Mouse (Mus musculus) heart, adult 8-10 months (tissue): ENCODE measurements around the gene Tesc. TPM values are rescaled to one million over a fixed set of nuclear protein-coding genes. Genes with fewer than 3 reads are reported as not detected.
A peak's percentile ranks its signal among the peaks of the same experiment; 100 is the strongest.

ENCODE experiments used
- DNase-seq: peaks from one replicate; pipeline ENCODE4 v3.0.0; 2022; ENCODE audit warnings: low spot score
- total RNA-seq, 4 experiments: library from RNA; stranded (reverse); gene quantifications; 2 replicates each; pipeline ENCODE4 v1.2.4; 2022

Tesc gene
- total RNA-seq, 4 experiments from 2014 or later, result 204 to 264 (median 228) TPM

- no peak for DNase-seq
Observed at GRCm38 (mm10) chr5:118043761-118044160, 16.2 kb downstream of the Tesc start.

GRCm38 (mm10) chr5:118044907-118045306, 17.4 kb downstream of the Tesc start:
- DNase-seq, result no peak

DNA sequence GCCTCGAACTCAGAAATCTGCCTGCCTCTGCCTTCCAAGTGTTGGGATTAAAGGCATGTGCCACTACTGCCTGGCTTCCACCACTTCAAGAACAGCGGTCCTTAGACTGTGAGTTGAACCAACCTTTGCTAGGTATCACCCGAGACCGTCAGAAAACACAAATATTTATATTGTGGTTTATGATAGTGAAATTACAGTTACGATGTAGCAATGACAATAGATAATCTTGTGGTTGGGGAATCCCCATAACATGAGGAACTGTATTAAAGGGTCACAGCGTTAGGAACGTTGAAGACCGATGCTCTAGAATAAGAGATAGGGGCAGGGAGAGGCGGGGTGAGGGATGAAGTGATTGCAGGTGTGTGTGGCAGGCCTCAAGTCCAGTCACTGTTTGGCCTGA, 17.8 kb downstream of the Tesc start:
- DNase-seq, result no peak

- no peak for DNase-seq
Observed at GRCm38 (mm10) chr5:118047091-118047757, 19.7 kb downstream of the Tesc start.

GRCm38 (mm10) chr5:118048412-118048811, 20.9 kb downstream of the Tesc start:
- DNase-seq, result no peak

GRCm38 (mm10) chr5:118048928-118049327, 21.4 kb downstream of the Tesc start:
- DNase-seq, result no peak

- DNase-seq, result no peak
Observed at GRCm38 (mm10) chr5:118050743-118051142, 23.2 kb downstream of the Tesc start.

DNA sequence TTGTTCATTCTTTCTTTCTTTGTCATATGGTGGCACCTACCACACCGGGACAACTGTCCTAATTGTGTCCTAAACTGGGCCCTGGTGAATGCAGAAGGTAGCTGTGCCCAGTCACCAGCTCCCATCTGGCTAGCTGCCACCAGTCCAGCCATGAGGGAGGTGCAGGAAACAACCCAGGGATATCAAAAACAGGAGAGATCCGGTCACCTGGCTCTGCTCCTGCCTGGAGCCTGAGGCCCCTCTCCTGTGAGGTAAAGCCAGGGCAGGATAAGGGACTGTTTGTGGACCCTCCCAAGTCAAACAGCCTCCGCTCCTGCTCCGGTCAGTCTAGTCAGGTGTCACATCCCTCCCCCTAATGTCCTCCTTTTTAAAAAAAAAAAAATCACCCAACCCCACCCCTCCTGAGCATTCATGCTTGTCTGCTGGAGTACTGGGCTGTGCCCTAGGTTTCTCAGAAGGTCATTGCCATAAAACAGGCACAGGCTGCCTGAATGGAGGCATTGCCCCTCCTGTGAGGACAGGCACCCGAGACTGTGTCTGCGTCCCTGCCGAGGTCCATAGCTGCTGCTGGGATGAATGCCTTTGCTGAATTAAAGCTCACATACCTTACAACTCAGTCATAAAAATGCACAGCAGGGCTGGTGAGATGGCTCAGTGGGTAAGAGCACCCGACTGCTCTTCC, 24.6 kb downstream of the Tesc start:
- DNase-seq, result peak; percentile 46

GRCm38 (mm10) chr5:118053205-118053604, 25.7 kb downstream of the Tesc start:
- no peak for DNase-seq

DNA sequence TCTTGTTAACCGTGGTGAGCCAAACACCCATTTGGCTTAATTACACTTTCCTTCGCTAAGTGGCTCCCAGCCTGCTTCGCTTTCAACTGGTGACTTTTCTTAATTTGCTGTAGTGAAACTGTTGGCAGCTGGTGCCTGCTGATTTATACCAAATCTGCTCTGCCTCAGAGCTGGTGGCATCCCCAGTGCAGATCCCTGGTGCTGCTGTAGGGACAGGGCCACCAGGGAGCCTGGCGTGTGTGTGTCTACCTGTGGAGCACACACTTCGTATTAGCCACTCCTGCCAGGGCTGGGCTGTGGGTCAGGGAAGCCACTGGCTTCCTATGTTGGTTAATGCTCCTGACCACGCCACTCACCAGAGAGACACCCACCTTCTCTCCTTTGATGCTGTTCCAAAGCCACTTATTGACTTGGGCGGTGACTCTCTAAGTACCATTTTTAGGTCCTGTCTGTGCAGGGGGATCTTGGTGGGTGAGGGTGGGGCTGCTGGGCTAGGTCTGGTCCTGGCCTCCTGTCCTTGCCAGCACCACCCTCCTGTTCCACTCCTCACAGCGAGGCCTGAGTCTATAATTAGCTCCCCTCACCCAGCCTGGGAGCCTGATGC, 30.1 kb downstream of the Tesc start:
- DNase-seq, result peak; percentile 68

DNA sequence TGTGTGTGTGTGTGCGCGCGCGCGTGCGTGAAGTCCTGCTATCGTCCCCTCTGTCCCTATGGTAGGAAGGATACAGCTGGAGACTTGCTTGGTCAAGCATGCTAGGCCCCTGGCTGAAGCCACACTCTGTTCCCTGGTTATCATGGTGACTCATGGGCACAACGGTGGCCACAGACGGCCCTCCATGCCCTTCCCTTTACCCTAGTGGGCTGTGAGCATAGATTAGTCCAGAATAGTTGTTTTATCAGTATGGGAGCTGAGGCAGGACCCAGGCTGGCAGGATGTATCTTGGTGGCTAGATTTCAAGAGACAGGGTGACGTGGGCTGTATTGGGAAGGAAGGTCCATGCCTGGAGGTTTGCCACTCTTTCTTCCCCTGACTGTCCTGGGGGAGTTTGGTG, 31.3 kb downstream of the Tesc start:
- peak; percentile 58 for DNase-seq

GRCm38 (mm10) chr5:118059646-118060045, 32.1 kb downstream of the Tesc start:
- DNase-seq, result no peak

DNA sequence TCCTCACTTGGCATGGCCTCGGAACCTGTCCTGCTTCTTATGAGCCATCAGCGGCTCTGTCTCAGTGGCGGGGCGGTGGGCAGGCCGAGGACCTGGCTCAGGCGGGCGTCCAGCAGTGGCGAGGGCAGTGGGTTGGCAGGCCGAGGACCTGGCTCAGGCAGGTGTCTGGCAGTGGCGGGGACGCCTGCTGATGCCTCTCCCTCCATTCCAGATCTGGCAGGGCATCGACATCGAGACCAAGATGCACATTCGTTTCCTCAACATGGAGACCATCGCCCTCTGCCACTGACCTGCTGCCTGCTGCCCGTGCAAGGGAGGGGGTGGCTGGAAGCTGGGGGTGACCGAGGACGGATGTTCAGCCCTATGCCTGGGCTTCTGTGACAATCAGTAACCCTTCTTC, 33.8 kb downstream of the Tesc start:
- no peak for DNase-seq

DNA sequence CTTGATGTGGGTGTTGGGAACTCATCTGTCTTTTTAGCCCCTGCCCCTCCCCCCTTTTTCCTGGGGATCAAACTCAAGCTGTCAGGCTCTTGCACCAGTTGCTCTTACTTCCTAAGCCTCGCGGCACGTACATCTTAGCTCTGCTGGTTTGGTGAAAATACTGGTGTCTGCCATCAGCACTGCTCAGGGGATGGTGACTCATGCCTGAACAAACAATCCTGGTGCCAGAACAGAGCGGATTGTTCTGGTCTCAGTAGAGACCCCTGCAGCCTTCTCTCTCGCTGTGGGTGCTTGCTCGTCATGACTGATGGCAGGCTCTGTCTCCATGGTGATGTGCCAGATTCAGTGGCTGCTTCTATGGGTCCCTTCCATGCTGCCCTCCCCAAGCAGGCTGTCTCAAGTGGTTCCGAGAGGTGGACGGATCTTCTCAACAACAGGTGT, 35.7 kb downstream of the Tesc start:
- no peak for DNase-seq

- no peak for DNase-seq
Observed at GRCm38 (mm10) chr5:118064284-118064901, 36.9 kb downstream of the Tesc start.

GRCm38 (mm10) chr5:118065516-118066255, 38.1 kb downstream of the Tesc start:
- peak; percentile 53 for DNase-seq

GRCm38 (mm10) chr5:118066828-118067227, 39.3 kb downstream of the Tesc start:
- DNase-seq, result peak; percentile 57

DNA sequence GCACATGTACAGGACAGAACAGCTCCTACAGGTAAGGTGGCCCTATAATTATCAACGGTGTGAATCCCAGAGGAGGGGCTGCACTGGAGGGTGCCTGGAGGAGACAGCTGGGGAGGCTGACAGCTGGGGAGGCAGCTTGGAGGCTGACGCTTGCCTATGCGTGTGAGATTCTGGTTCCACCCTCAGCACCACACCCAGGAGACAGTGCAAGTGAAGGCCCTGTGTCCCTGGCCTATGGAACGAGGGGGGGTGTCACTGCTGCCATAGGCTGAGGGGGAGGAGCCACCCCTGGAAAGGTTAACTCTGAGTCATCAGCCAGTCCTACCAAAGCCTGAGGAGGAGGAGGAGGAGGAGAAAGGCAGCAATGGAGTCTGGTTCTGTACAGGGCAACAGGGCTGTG, 40.0 kb downstream of the Tesc start:
- no peak for DNase-seq

GRCm38 (mm10) chr5:118067984-118068494, 40.5 kb downstream of the Tesc start:
- DNase-seq, result no peak

DNA sequence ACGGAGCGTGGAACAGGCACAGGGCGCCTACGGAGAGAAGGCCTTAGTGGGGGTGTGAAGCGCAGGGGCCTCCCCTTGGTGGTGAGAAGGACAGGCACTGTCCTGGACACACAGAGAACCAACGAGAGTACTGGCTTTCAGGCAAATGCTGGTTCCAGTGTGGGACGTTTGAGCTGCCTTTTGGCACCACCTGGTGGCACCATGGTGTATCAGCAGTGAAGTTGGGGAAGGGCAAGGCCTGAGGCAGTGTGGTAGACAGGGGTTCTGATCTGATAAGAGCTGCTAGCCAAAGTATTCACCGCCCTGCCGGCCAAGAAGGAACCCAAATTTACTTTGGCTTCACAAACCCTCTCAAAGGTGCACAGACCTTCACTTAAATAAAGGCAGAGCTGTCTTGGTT, 41.8 kb downstream of the Tesc start:
- peak; percentile 70 for DNase-seq

DNA sequence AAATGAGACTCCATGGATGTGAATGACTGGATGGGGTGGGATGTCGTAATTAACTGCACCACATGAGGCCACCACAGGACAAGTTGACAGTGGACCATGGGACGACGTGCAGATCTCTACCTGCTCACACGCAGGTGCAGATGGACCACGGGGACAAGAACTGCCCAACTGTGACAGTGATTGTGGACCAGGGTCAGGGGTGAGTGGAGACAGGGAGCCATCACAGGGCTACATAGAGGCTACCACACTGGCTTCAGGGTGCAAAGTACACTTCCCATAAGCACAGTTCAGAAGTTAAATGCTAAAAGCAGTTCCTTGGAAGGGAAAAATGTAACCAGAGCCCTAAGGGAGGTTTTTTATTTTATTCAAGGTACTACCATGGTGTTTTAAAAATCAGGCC, 44.2 kb downstream of the Tesc start:
- no peak for DNase-seq
